Mouse (Mus musculus) E14TG2a.4 (cell line): ENCODE data around the gene Pigr.

ENCODE experiments used
- CTCF ChIP-seq: conservative IDR thresholded peaks from 2 replicates; pipeline ENCODE4 v1.5.1; 2014; ENCODE audit warnings: low read length
- POU5F1 ChIP-seq: IDR thresholded peaks from 2 replicates; pipeline ENCODE4 v1.6.1; 2014; ENCODE audit warnings: low read length, borderline replicate concordance

DNA sequence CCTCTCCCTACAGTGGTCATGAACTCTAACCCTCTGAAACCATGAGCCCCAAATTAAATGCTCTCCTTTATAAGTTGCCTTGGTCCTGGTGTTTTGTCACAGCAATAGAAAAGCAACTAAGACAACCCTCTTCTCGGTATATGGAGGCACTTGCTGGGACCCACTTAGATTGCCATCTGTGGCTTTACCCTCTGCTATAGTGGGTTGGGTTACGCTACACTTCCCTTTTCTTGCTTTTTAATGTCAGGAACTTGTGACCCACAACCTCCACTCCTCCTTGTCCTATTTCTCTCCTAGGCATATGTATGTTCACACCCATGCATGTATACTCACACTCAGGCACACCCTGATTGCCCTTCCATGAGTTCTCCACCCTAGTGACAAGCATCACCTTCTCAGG, 46.4 kb downstream of the Pigr start:
- TF ChIP-seq CTCF (no peak), POU5F1 (no peak)
